Mouse (Mus musculus): ENCODE data around the gene Dmbt1.

- no peak for TF ChIP-seq POLR2A (IDR thresholded peaks at IDR 0.05; ENCODE audit: low read depth, low read length)
- no peak for TF ChIP-seq CTCF (conservative IDR thresholded peaks at IDR 0.05; ENCODE audit: insufficient read depth, insufficient read length, low read depth, low read length)
Observed at GRCm38 (mm10) chr7:131162251-131162650, 130.4 kb downstream of the Dmbt1 start.

All from kidney, adult 2 months (tissue).